Mouse (Mus musculus) fibroblast of lung, adult 2 months (primary cell): ENCODE data around the gene Dtx1.

Source experiments
- DNase-seq: peaks from one replicate; pipeline ENCODE4 v3.0.0-alpha.2; 2011; ENCODE audit warnings: low read depth

Dtx1 gene

DNA sequence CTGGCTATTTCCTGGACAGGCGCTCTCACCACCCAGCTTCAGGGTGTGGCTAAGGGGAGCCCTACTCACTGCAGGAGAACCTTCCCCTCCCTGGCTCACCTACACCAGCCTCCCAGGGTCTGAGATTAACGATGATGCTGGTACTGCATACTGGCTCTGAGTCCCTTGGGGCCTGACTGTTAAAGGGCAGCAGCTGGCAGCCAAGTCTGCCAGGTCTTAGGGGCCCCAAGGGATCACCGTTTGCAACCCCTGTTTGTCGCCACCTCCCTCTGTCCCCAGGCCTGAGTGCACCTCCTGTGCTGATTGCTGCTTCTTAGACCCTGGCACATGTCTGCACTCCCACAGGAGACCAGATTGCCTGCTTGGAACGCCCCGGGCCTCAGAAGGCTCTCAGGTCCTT lies 7.3 kb downstream of the Dtx1 start:
- no peak for DNase-seq

DNA sequence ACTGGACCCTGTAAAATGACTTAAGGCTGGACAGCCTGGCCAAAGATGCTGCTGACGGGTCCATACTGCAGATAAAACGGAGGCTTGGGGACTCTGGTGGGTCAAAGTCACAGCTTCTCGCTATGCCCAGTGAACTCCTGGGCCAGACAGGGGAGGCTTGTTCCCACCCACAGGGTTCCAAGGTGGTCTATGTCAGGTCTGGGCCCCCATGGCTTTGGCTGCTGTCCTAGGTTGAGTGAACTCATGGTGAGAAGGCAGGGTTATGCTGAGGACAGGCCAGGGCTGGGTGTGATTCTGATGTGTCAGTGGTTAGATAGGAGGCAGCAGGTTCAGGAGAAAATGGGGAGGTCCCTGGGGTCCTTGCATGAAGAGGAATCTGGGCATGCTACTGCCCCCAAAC lies 8.1 kb downstream of the Dtx1 start:
- DNase-seq, result no peak

DNA sequence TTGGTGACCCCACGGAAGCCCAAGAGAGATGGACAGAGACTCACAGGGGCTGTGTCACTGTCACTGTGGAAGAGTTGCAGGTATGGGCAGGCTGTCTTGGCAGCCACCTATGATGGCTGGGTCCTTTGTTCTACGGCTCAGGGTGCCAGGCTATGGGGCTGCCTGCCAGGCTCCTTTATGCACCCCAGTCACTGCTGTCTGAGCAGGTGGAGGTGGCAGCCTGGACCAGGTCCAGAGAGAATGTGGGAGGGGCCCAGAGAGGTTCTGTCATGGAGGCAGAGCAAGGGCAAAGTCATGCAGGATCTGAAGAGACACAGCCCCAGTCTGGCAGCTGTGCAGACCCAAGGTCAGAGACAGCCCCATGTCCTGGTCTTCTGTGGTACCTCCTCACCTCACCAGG lies 8.8 kb downstream of the Dtx1 start:
- DNase-seq, result no peak

GRCm38 (mm10) chr5:120702421-120702820 lies 9.3 kb downstream of the Dtx1 start:
- DNase-seq, result no peak

DNA sequence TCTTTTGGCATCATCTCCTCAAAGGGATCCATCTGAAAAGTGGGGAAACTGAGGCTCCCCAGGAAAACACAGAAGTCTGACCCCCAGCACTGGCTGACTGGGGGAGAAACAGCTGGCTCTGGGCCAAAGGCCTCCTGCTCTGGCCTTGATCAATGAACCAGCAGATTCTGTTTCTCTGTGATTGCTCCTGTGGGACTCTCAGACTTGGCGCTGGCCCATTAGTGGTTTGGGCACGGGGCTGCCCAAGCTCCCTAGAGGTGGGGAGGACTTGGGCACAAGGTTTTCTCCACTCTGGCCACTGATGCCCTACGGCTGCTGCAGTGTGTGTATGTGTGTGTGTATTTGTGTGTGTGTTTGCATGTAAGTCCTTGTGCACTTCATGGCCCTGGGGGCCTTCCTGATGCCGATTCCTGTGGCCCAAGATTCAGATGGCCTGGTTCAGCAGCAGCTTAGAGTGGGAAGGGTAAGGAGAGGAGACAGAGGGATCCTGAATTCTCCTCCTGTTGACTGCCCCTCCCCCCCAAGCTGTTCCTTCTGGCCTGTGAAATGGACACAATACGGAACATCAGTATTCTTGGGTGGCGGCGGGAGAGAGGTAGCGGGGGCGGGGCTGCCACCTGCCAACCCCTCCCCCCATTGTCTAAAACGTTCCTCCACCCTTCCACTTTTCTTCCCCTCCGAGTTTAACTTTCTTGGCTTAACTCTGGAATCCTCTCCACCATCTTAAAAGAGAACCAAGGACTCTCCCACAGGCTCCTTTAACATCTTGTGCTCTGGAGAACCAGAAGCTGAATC lies 10.5 kb downstream of the Dtx1 start:
- DNase-seq, result no peak

DNA sequence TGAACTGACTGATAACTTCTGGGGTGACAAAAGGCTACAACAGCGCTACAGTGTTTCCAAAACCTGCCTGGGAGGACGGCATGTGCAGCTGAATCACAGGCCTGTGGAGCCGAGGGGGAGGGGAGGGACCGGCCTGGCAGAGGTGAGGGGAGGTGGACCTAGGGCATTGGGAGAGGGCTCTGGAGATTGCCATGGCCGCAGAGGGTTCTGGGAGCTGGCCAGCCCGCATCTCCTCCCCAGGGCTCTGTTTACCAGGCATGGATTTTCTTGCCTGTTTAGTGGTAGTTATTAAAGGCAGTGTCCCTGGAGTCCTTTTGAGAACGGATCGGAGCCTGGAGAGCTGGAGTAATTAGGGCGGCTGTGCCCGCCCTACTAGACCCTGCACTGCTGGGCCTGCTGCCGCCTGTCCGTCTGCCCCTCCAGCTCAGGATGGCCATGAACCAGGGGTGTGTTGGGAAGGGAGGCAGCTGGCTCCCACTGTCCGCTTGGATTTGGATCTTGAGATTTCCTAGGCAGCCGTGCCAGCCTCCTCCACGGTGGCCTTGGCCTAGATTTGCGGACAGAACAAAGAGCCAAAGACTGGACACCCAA lies 12.8 kb downstream of the Dtx1 start:
- no peak for DNase-seq

DNA sequence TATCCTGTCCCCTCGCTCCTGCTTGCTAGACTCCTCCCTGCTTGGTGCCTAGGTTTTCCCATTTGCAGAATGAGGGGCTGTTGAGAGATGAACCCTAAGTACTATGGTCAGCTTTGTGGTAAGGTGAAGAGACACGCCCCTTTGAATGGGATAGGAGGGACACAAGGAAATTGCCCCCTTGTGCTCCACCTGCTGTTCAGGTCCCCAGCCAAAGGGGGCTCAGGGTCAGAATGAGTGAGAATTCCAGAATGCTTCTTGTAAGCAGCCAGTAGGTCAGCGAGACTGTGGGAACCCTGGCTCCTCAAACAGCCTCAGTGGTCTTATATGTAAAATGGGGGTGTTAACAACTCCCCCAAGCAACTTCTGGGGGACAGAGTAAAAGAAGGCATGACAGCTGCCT lies 13.5 kb downstream of the Dtx1 start:
- DNase-seq, result no peak

DNA sequence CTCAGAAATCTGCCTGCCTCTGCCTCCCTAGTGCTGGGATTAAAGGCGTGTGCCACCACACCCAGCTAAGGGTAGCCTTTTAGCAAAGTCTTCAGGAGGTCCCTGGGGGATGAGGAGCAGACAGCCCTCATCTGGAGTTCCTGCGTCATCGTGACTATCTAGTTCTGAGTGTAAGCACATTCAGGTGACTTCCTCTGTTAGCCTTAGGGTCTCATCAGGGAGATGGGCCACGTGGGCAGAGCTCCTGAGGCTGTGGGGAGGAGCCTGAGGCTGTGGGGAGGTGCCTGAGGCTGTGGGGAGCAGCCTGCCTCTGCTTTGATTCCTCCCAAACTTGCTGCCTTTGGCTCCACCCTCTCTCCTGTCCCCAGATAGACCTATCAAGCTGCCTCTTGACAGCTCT lies 14.9 kb downstream of the Dtx1 start:
- DNase-seq, result no peak

DNA sequence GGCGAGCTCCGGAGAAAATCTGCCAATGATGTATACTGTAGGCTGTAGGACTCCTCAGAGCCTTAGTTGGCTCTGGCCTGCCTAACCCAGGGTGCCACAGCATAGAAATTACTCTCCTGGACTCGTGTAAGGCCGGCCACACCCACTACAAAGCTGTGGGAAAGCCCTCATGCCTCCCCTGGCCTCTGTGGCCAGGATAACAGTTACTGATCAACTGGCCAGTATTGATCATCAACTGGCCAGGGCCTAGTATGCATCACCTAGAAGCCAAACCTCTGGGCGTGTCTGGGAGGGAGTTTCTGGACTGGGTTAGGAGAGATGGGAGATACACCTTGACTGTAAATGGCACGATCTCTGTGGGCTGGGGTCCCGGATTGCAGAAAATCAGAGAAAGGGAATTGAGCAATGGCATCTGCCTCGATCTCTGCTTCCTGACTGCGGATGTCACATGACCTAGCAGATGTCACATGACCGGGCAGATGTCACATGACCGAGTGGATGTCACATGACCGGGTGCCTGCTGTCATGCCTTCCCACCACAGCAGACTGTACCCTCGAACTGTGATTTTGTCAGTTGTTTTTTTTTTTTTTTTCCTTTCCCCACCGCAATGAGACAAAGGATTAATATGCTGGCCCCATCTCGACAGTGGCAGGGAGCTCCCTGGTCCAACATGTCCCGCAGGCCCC lies 15.5 kb downstream of the Dtx1 start:
- DNase-seq, result no peak

DNA sequence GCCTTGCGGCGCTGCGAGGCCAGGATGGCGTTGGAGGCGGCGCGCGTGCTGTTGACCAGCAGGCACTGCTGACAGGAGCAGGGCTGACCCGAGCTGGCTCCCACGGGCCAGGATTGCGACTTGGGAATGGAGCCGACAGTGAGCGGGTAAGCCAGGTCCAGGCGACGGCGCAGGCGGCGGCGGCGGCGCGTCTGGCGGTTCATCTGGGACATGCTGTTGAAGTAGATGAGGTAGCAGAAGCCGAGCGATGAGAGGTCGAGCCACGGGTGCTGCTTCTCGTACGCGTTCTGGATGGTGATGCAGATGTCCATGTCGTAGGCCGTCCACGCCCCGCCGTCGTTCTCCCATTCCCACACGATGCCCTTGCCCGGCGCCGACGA lies 17.0 kb downstream of the Dtx1 start:
- no peak for DNase-seq

GRCm38 (mm10) chr5:120693931-120694694 lies 17.6 kb downstream of the Dtx1 start:
- no peak for DNase-seq

DNA sequence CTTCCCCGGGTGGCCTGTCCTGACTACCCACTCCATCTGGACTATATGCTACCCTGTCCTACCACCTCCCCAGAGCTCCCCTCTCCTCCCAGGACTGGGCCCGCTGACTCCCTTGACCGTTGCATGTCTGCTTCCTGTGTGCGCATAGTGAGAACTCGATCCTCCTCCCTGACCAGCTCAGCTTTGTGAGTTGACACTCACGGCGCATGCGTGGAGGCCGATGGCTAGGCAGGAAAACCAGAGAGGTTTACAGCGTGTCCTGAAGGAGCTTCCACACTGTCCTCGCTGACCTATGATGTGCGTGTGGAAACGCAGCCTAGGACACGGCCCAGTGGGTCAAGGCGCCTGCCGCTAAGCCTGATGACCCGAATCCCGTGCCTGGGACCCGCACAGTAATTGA lies 19.7 kb downstream of the Dtx1 start:
- DNase-seq, result no peak

- no peak for DNase-seq
Measured at GRCm38 (mm10) chr5:120690417-120690816, 21.3 kb downstream of the Dtx1 start.

DNA sequence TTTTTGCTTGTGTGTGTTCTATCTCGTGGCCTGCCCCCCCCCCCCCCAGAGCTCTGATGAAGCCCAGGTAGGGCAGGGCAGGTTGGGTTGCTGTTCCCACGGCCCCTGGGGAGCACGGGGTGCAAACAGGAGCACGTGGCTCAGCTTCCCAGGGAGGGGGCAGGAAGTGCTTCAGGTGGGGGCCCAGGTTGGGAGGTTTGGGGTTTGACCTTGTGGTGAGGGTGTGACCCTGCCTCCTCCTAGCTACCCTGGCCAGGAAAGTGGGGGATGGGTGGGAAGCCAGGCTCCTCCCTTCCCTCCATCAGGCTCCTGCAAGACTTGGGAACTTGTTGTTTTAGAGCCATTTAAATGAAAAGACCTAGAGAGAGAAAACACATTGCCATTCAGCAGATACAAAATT lies 23.3 kb downstream of the Dtx1 start:
- DNase-seq, result no peak

DNA sequence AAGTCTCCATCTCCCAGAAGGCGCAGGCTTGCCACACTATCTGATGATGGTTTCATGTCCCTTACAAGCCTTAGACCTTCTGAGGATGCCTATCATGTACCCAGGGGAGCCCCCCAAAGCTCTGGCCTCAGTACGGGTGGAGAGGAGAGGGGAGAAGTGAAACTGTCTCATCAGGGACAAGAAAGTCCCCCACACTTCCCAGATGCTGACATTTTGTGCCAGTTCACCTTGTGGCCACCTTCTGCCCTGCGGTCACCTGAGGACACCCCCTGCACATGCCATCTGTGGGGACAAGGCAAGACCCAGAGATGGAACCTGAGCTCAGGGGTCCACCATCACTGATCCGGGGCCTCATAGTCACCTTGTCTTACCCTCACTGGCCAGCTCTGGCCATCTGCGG lies 23.8 kb downstream of the Dtx1 start:
- no peak for DNase-seq

GRCm38 (mm10) chr5:120687484-120687851 lies 24.3 kb downstream of the Dtx1 start:
- no peak for DNase-seq

- no peak for DNase-seq
Measured at GRCm38 (mm10) chr5:120686749-120687483, 24.8 kb downstream of the Dtx1 start.

DNA sequence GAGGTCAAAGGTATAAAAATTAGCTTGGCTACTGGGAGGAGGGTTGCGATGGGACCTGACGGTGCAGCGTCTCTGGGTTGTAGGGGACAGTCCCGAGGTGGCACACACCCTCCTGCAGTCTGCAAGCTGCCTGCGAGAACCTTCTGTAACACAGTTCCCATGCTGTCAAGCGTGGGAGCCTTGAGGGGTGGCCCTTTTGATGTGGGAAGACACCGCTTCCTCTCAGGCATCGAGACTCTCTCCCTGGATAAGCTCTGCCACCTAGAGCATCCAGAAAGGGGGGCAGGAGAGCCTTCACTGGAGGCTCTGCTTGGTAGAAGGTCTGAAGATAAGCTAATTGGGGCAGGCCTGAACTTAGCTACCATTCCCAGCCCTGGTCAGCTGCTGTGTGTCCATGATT lies 26.0 kb downstream of the Dtx1 start:
- DNase-seq, result no peak

GRCm38 (mm10) chr5:120682982-120683771 lies 28.6 kb downstream of the Dtx1 start:
- DNase-seq, result no peak

GRCm38 (mm10) chr5:120680918-120681317 lies 30.8 kb downstream of the Dtx1 start:
- DNase-seq, result no peak
